Mouse (Mus musculus) lung, postnatal 36 days (tissue): ENCODE data around the gene 4931428L18Rik.
"Not testable (repeated sequence)": the region's sequence is repeated elsewhere in the genome, so short reads cannot be mapped to it uniquely, and the experiment has no call there.

Source experiments
- DNase-seq: peaks from one replicate; pipeline ENCODE4 v3.0.0; 2022; ENCODE audit warnings: mixed read lengths

4931428L18Rik gene

GRCm38 (mm10) chr1:31051370-31051921 lies 171.0 kb downstream of the 4931428L18Rik start:
- peak; percentile 59 for DNase-seq

GRCm38 (mm10) chr1:31049954-31050652 lies 172.4 kb downstream of the 4931428L18Rik start:
- peak; percentile 83 for DNase-seq

- DNase-seq: no peak
These were observed 179.3 kb downstream of the 4931428L18Rik start for GRCm38 (mm10) chr1:31043208-31043607.

DNA sequence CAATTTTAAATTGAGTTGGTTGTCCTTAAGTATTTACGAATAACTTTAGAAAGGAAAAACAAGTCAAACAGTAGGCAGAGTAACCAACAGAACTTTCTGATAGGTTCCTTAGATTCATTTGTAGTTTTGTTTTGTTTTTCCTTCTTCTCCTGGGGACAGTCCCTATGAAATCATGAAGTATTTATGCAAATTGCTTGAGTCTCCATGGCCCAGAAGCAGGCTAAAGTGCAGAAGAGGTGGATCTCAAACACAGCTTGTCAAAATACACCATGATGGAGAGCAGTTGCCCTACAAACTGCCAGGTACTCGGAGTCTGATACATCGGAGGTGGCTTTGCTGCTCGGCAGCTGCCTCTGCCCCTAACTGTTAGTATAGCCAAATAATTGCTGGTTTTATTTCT lies 179.7 kb downstream of the 4931428L18Rik start:
- DNase-seq: no peak

DNA sequence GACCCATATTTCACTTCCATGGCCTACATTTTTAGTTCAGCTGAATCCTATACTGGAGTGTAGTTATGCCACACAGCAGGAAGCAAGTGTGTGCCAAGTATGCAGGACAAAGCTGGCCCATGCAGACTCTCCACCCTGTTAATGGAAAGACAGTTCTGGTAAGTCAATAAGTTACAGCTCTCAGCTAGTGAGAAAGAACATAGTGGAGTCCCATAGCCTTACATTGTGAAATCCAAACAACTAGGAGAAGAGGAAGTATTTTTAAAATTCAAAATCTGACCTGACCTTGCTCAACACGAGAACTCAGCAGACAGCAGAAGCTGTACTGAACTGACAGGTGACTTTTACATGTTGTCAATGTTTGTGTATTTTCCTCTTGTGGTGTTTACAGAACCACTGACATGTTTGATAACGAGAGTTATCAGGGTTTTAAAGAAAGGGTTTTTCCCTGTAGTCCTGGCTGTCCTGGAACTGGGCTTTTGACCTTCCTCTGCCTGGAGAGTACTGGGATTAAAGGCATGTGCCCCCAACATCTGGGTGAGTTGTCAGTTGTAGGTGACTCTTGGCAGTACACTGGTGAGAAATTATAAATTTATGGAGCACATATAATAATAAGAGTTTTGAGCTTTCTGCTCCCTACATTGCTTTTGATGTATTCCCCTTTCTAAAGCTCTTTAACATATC lies 188.5 kb downstream of the 4931428L18Rik start:
- DNase-seq: peak; percentile 66

GRCm38 (mm10) chr1:31032351-31032750 lies 190.1 kb downstream of the 4931428L18Rik start:
- no peak for DNase-seq

DNA sequence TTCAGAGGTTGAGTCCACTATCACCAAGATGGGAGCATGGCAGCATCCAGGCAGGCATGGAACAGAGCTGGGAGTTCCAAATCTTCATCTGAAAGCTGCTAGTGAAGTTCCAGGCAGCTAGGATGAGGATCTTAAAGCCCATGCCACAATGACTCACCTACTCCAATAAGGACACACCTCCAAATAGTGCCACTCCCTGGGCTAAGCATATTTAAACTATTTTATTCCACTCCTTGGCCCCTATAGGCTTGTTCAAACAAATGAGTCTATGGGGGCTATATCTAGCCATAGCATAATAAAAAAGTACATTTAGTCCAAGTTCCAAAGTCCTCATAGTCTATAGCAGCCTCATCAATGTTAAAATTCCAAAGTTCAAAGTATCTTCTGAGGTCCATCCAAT lies 199.3 kb downstream of the 4931428L18Rik start:
- no peak for DNase-seq

DNA sequence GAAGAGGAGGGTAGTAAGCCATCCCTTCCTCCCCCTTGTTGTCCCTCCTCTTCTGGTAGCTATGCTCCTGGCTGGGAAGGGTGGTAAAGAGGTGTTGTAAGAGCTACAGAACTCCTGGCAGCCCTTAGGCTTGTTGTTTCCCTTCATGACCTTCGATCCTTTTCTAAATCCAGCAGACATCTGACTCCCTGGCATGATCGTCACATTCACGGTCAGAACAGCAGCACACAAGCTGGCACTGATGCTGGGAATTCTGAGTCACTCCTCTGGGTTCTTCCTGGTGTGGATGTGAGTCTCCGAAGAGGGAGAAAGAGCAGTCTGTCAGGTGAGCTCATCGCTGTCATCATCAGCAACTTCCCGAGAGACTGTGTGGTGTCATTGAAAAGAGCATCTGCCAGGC lies 203.2 kb downstream of the 4931428L18Rik start:
- DNase-seq: peak; percentile 45

GRCm38 (mm10) chr1:31017377-31017776 lies 205.1 kb downstream of the 4931428L18Rik start:
- DNase-seq: no peak

DNA sequence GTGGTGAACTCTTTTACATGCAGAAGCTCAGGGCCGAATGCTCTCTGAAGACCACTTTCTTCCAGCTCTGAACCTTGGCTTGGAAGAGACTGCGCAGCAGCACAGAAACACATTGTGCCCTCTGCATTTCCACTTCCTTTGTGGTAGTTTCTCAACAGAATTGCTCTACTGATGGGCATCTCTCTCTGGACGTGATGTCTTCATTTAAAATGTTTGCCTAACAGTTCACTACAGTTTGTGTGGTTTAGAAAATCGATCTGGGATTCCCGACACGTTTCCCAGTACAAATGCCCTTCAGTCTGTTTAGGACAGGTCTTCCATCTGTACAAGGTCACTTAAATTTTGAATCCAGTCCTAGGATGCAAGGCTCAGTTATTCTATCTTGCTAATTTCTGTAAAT lies 206.4 kb downstream of the 4931428L18Rik start:
- no peak for DNase-seq

DNA sequence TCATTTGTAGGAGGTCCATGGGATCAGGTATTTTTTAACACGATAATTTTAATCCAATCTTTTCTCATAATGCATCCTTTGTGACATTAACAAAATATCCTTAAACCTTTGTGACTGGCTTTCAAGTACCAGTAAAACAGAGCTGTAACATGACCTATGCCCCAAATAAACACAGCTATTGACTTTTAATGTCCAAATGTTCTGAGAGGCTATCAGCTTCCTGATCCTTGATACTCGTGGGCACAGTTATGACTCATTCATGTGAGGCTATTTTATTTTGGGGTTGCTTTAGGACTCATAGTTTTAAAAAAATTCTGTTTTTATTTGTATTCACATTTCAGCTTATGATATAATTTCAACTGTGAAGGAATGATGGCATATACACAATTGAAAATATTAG lies 207.2 kb downstream of the 4931428L18Rik start:
- peak; percentile 13 for DNase-seq

GRCm38 (mm10) chr1:30977868-30978267 lies 244.6 kb downstream of the 4931428L18Rik start, which contains the start of gene AC153137.1:
Gene AC153137.1, minus strand, starts transcription at chr1:30977968.
- DNase-seq: not testable (repeated sequence)

GRCm38 (mm10) chr1:30977239-30977638 lies 245.2 kb downstream of the 4931428L18Rik start:
- not testable (repeated sequence) for DNase-seq

DNA sequence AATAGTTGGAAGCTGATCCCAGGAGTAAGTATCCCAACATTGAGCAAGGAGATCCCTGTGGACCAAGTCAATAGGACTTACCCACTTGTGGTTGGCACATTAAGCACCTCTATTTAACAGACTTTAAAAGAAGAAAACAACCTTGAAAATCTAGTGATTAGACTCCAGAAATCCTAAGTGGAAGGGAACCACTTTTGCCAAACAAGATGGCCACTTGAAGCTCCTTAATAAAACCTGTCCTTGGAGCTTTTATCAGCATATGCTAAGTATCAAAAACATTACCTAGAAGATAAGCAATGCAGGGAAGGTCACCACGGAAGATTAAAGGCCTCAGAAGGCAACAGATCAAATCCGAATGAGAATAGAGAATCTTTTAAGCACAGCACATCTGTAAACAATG lies 270.7 kb downstream of the 4931428L18Rik start:
- no peak for DNase-seq

DNA sequence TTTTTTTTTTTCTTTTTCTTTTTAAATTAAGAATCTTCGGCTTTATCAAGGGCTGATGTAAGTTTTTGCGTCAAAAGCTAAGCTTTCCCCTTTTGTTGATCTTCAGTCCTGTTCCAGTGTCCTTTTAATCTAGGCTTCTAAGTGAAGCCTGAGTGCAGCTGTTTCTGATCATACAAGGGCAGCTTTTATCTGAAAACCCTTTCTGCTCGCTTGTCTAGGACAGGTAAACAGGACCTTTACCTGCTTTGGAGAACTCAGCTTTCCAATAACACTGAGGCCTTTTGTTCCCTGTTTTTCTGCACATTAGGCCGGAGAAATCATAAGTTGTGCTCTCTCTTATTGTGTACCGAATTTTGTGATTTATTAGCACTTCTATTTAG lies 272.0 kb downstream of the 4931428L18Rik start:
- no peak for DNase-seq

DNA sequence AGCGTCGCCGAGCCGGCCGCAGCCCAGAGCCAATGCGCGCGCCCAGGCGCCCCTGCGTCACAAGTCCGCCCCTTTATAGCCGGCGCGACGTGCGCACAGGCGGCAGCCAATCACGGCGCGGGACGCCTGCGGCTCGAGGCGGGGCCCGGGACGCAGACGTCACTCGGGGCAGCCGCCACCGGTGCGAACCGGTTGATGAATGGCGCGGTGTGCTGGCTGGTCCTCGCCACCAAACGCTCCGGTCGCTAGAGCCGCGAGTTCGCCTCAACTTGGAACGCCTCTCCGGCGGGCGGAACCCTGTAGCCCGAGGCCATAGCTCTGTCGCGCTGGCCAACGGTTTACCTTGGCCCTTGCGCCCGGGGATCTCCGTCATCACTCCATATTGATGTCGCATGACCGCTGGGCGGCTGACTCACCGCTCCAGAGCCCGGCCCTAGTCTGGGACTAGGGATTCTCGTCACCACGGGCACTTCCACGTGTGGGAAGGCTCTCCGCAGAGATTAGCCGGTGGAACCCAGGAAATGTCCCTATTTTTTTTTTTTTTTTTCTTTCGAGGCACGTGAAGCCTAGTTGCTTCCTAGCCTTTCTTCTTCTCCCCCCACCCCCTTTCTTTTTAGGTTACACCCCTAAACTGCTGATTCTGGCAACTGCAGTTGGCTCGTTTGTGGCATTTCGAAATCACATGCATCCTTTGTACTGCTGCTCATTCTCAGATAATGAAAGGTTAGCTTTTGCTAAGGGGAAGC lies 272.6 kb downstream of the 4931428L18Rik start:
- peak; percentile 97 for DNase-seq

DNA sequence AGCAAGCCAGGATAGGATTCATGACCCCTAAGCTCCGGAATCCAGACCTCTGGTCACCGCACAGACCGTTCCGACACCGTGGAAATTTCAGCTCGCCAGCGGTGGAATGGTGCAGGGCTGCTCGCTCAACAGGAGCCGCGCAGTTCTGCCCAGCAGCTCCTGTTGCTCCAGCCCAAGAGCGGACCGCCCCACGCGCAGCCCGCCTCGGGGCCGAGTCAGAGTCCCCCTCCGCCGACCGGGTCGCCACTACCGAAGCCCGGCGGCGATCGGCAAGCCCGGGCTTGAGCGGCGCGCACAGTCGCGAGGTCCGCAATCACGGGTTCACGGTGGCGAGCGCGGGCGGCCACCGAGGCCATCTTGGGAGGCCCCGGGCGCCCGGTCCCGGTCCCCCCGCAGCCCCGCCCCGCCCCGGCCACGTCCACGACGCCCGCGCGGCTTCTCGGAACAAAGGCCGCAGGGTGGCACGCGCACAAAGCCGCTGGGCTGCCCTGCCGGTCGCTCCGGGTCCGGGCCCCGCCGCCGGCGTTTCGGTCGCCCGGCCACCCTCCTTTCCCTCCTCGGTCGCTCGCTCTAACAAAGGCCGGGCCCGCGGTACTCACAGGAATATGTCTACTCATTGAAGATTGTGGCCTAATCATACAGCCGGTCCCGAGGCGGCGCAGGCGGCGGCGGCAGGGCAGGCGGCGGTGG lies 273.4 kb downstream of the 4931428L18Rik start:
- peak; percentile 52 for DNase-seq

- DNase-seq: peak; percentile 51
These were observed 274.0 kb downstream of the 4931428L18Rik start for GRCm38 (mm10) chr1:30948361-30948949.
